Mouse (Mus musculus): Measurements from ENCODE around the gene BC055324.
"Not testable (repeated sequence)": the region's sequence is repeated elsewhere in the genome, so short reads cannot be mapped to it uniquely, and the experiment has no call there.

The BC055324 gene
- long read RNA-seq, experiment 1, partial matches to known transcripts: 0 of 1 reads
- long read RNA-seq, experiment 1, other reads (novel, unspliced or antisense): 1 of 1 reads
- long read RNA-seq, experiment 2: 0 reads

- intact Hi-C loops (cut with DNase I): no loop called here
These were observed at the start of gene BC055324, which contains the start of gene Mettl18 for GRCm38 (mm10) chr1:163994721-163995608. BC055324 (minus strand) TSS chr1:163994796. Mettl18 (plus strand) TSS chr1:163994889.

- intact Hi-C loops (cut with DNase I): no loop called here
These were observed 49.0 kb upstream of the BC055324 start for GRCm38 (mm10) chr1:164043549-164043948.

GRCm38 (mm10) chr1:164040385-164041135 lies 46.0 kb upstream of the BC055324 start:
- intact Hi-C loops (cut with DNase I): no loop called here

DNA sequence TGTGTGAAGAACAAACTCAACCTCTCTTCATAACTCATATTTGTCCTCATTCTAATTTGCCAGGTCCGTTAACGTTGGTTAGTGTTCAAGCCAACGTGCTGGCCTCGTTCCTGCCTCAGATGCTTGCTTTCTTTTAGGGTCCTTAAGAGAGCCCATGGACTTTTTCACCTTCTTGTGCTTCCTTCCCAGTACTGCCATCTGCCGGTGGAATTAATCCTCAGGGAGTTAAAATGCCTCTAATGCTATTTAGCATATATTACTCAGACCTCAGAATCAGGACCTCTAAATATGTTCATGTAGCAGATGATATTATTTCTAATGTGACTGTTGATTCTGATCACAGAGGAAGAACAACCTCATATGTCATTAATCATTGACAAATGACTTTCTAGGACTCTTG lies 32.8 kb upstream of the BC055324 start:
- intact Hi-C loops (cut with DNase I): no loop called here

GRCm38 (mm10) chr1:164025685-164026084 lies 31.1 kb upstream of the BC055324 start:
- intact Hi-C loops (cut with DNase I): no loop called here

GRCm38 (mm10) chr1:164022106-164022505 lies 27.5 kb upstream of the BC055324 start:
- intact Hi-C loops (cut with DNase I): not testable (repeated sequence)

DNA sequence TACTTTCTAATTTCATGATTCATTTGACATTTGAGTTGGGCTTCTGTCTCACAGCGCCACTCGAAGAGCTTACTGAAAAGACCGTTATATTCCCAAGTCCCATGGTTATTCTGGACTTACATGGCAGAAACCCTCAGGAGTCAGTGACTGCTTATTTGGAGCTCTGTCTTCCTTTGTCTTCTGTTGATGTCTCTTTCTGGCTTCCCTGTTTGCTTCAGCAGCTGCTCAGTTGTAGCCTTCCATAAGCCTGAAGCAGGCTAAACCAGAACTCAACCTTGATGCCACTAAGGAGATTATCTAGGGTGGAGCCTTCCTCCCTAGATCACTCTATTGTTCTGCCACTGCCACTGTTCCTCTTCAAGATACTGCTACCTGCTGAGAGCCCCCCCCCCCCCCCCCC lies 26.1 kb upstream of the BC055324 start:
- intact Hi-C loops (cut with DNase I): not testable (repeated sequence)

DNA sequence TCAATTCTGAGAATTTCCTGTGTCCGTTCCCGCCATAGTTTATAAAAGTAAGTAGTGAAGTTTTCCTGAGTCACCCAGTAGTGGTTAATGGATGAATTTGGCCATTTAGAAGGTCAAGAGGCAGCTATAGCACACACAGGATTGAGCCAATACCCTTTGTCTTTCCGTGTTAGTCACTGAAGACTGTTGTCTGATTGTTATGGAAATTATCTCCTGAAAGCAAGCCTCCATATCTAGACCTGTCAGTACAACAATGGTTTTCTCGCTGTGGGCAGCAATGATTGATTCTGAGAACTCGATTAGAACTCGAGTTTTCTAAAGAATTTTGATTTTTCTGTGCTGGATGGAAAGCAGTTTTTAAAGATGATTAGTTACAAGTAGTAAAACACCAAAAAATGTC lies 25.2 kb upstream of the BC055324 start:
- intact Hi-C loops (cut with DNase I): no loop called here

GRCm38 (mm10) chr1:164018221-164018896 lies 23.8 kb upstream of the BC055324 start:
- intact Hi-C loops (cut with DNase I): no loop called here

DNA sequence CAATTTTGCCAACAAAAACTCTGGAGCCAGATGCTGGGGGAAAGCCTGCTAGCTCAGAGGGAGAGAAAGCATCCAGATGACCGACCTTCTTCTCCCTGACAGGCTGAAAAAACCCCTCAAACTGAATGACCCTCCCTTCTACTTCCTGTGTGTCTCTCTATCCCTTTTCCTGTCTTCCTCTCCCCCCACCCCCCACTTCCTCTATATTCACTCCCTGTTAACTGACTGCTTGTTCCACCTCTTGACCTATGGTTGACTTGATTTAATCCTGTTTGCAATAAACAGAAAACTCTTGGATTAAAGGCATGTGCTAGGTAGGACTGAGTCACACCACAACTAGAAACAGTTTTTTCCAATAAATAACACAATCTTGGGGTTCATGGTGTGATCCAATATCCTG lies 20.0 kb upstream of the BC055324 start:
- intact Hi-C loops (cut with DNase I): no loop called here

DNA sequence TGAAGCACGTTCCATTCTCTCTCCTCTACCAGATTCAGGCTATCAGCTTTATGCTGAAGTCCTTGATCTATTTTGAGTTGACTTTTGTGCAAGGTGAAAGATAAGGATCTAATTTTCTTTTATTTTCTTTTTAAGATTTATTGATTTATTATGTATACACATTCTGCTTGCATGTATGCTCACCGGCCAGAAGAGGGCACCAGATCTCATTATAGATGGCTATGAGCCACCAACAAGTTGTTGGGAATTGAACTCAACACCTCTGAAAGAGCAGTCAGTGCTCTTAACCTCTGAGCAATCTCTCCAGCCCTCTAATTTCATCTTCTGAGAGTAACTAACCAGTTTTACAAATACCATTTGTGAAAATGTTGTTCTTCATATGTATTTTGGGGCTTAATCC lies 14.6 kb upstream of the BC055324 start:
- intact Hi-C loops (cut with DNase I): loop anchor here (2.0 kb wide), 1 partner anchor 130 kb away; no protein-coding TSS in a partner anchor

GRCm38 (mm10) chr1:164004311-164004710 lies 9.7 kb upstream of the BC055324 start:
- intact Hi-C loops (cut with DNase I): no loop called here

- intact Hi-C loops (cut with DNase I): no loop called here
These were observed 7.3 kb upstream of the BC055324 start for GRCm38 (mm10) chr1:164001831-164002452.

- intact Hi-C loops (cut with DNase I): no loop called here
These were observed 965 bp upstream of the BC055324 start for GRCm38 (mm10) chr1:163995609-163995913.

- intact Hi-C loops (cut with DNase I): no loop called here
These were observed 349 bp downstream of the BC055324 start for GRCm38 (mm10) chr1:163994173-163994720.

DNA sequence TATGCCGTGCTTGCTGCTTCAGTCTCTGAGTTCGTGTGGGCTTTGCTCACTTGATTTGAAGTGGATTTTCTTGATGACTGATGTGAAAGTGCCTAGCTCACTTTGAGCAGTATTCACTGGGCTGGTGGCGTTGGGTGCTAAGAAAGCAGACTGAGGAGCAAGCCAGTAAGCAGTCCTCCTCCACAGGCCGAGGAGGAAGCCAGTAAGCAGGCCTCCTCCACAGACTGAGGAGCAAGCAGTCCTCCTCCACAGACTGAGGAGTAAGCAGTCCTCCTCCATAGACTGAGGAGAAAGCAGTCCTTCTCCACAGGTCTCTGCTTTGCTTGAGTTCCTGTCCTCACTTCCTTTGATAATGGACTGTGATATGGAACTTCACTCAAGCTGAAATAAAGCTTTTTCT lies 2.2 kb downstream of the BC055324 start:
- intact Hi-C loops (cut with DNase I): no loop called here

- intact Hi-C loops (cut with DNase I): no loop called here
These were observed 18.1 kb downstream of the BC055324 start for GRCm38 (mm10) chr1:163976515-163976914.

- intact Hi-C loops (cut with DNase I): no loop called here
These were observed 19.5 kb downstream of the BC055324 start for GRCm38 (mm10) chr1:163975088-163975487.

GRCm38 (mm10) chr1:163974471-163974870 lies 20.1 kb downstream of the BC055324 start:
- intact Hi-C loops (cut with DNase I): no loop called here

GRCm38 (mm10) chr1:163964008-163964689 lies 30.4 kb downstream of the BC055324 start:
- intact Hi-C loops (cut with DNase I): no loop called here

Measured in adrenal gland (tissue).